Comparison of ENCODE assay signal across 28 mouse cellular contexts in genomic region chr2:164700959-164701358, GRCm38 (mm10). TPM values are rescaled to one million over a fixed set of nuclear protein-coding genes. Genes with fewer than 3 reads are reported as not detected.
"Had no signal": no experiment of that assay in that cellular context is flagged by ENCODE, and none has a peak within 500 bp of the region (broad histone marks: within the 10 kb centered on the region; RNA-seq: fewer than 3 reads in every experiment).

No protein-coding gene starts in this region.

- H3K9ac ChIP-seq: lung, embryonic 14.5 days; midbrain, embryonic 12.5 days; neural tube, embryonic 13.5 days; neural tube, embryonic 15.5 days; stomach, embryonic 15.5 days had no signal

- ATAC-seq: midbrain, embryonic 16.5 days had no signal

- H3K9me3 ChIP-seq: midbrain, embryonic 10.5 days; midbrain, embryonic 12.5 days; neural tube, embryonic 13.5 days; neural tube, embryonic 15.5 days; stomach, embryonic 15.5 days had no signal

- H3K4me1 ChIP-seq: midbrain, embryonic 10.5 days; midbrain, embryonic 12.5 days; neural tube, embryonic 13.5 days; neural tube, embryonic 15.5 days; stomach, embryonic 15.5 days had no signal

- DNase-seq: lung, adult 18-20 months; lung, embryonic 14.5 days; lung, postnatal 10 days; lung, postnatal 4 days; midbrain, embryonic 14.5 days; retina, postnatal 1 day; right cerebral cortex, adult 18-20 months; right cerebral cortex, postnatal 25 days; right cerebral cortex, postnatal 4 days; spleen, adult 18-20 months; thymus, adult 2 months; thymus, postnatal 25 days; thymus, postnatal 4 days had no signal

- H3K27me3 ChIP-seq: midbrain, embryonic 12.5 days; neural tube, embryonic 13.5 days; neural tube, embryonic 15.5 days; stomach, embryonic 15.5 days had no signal

- H3K27ac ChIP-seq: midbrain, embryonic 10.5 days; midbrain, embryonic 12.5 days; neural tube, embryonic 13.5 days; neural tube, embryonic 15.5 days; stomach, embryonic 15.5 days had no signal

- H3K4me3 ChIP-seq: midbrain, embryonic 10.5 days; midbrain, embryonic 12.5 days; myocyte; neural tube, embryonic 13.5 days; neural tube, embryonic 15.5 days; stomach, embryonic 15.5 days had no signal

- H3K36me3 ChIP-seq: midbrain, embryonic 10.5 days; midbrain, embryonic 12.5 days; neural tube, embryonic 13.5 days; neural tube, embryonic 15.5 days; stomach, embryonic 15.5 days had no signal

- H3K4me2 ChIP-seq: lung, embryonic 14.5 days; midbrain, embryonic 12.5 days; neural tube, embryonic 13.5 days; neural tube, embryonic 15.5 days; stomach, embryonic 15.5 days had no signal

RNA-seq across cellular contexts. Expression of gene Spint4, which starts 2.7 kb away (rescaled TPM):
- total RNA-seq: megakaryocyte, adult 5-6 weeks; megakaryocyte-erythroid progenitor cell, adult 5-6 weeks had no signal
- polyA plus RNA-seq: liver, embryonic 16.5 days; lung, embryonic 14.5 days; lung, embryonic 16.5 days; midbrain, embryonic 10.5 days; midbrain, embryonic 12.5 days; midbrain, embryonic 14.5 days; midbrain, embryonic 16.5 days; myocyte; neural tube, embryonic 11.5 days; neural tube, embryonic 13.5 days; neural tube, embryonic 15.5 days; small intestine, adult 2 months; stomach, embryonic 15.5 days; testis, adult 2 months; thymus, adult 2 months; urinary bladder, adult 2 months had no signal

RNA-seq across cellular contexts. Expression of gene Spint5, which starts 14.1 kb away (rescaled TPM):
- total RNA-seq: megakaryocyte, adult 5-6 weeks; megakaryocyte-erythroid progenitor cell, adult 5-6 weeks had no signal
- polyA plus RNA-seq: liver, embryonic 16.5 days; lung, embryonic 14.5 days; lung, embryonic 16.5 days; midbrain, embryonic 10.5 days; midbrain, embryonic 12.5 days; midbrain, embryonic 14.5 days; midbrain, embryonic 16.5 days; myocyte; neural tube, embryonic 11.5 days; neural tube, embryonic 13.5 days; neural tube, embryonic 15.5 days; small intestine, adult 2 months; stomach, embryonic 15.5 days; thymus, adult 2 months; urinary bladder, adult 2 months had no signal

RNA-seq across cellular contexts. Expression of gene Wfdc13, which starts 16.1 kb away (rescaled TPM):
- total RNA-seq: megakaryocyte, adult 5-6 weeks; megakaryocyte-erythroid progenitor cell, adult 5-6 weeks had no signal
- polyA plus RNA-seq: liver, embryonic 16.5 days; lung, embryonic 14.5 days; midbrain, embryonic 10.5 days; midbrain, embryonic 12.5 days; midbrain, embryonic 14.5 days; midbrain, embryonic 16.5 days; neural tube, embryonic 11.5 days; neural tube, embryonic 13.5 days; neural tube, embryonic 15.5 days; small intestine, adult 2 months; thymus, adult 2 months had no signal

RNA-seq across cellular contexts. Expression of gene Wfdc11, which starts 27.1 kb away (rescaled TPM):
- total RNA-seq: megakaryocyte, adult 5-6 weeks; megakaryocyte-erythroid progenitor cell, adult 5-6 weeks had no signal
- polyA plus RNA-seq: liver, embryonic 16.5 days; lung, embryonic 14.5 days; lung, embryonic 16.5 days; midbrain, embryonic 10.5 days; midbrain, embryonic 12.5 days; midbrain, embryonic 14.5 days; midbrain, embryonic 16.5 days; myocyte; neural tube, embryonic 11.5 days; neural tube, embryonic 13.5 days; neural tube, embryonic 15.5 days; small intestine, adult 2 months; stomach, embryonic 15.5 days; testis, adult 2 months; thymus, adult 2 months; urinary bladder, adult 2 months had no signal

RNA-seq across cellular contexts. Expression of gene Wfdc9, which starts 44.6 kb away (rescaled TPM):
- total RNA-seq: megakaryocyte, adult 5-6 weeks; megakaryocyte-erythroid progenitor cell, adult 5-6 weeks had no signal
- polyA plus RNA-seq: liver, embryonic 16.5 days; lung, embryonic 14.5 days; lung, embryonic 16.5 days; midbrain, embryonic 10.5 days; midbrain, embryonic 12.5 days; midbrain, embryonic 14.5 days; midbrain, embryonic 16.5 days; myocyte; neural tube, embryonic 11.5 days; neural tube, embryonic 13.5 days; neural tube, embryonic 15.5 days; small intestine, adult 2 months; stomach, embryonic 15.5 days; thymus, adult 2 months; urinary bladder, adult 2 months had no signal
